Mouse (Mus musculus) myocyte (in vitro differentiated cells): ENCODE results near the gene Cyp2b10.

Experiments used
- CEBPB ChIP-seq: IDR thresholded peaks from 2 replicates; pipeline ENCODE4 v1.6.1; 2011; ENCODE audit warnings: mild to moderate bottlenecking, moderate library complexity; ENCODE audit not compliant: poor library complexity, insufficient read depth, severe bottlenecking
- MAX ChIP-seq: IDR thresholded peaks from one replicate; pipeline ENCODE4 v1.6.1; 2011; ENCODE audit warnings: low read depth, mild to moderate bottlenecking, control low read depth
- MYOD1 ChIP-seq, 3 experiments: IDR thresholded peaks; one replicate each; pipeline ENCODE4 v1.6.1; 2011; ENCODE audit warnings: control low read depth in 2 of 3, low read depth in 2 of 3, mild to moderate bottlenecking in 2 of 3, moderate library complexity in 1 of 3; ENCODE audit not compliant: insufficient read length in 2 of 3, control insufficient read depth in 1 of 3
- POLR2A ChIP-seq: IDR thresholded peaks from one replicate; pipeline ENCODE4 v1.6.1; 2011; ENCODE audit warnings: low read depth, mild to moderate bottlenecking, control low read depth, moderate library complexity; ENCODE audit not compliant: insufficient read length
- REST ChIP-seq: IDR thresholded peaks from one replicate; pipeline ENCODE4 v1.6.1; 2011; ENCODE audit warnings: mild to moderate bottlenecking, control low read depth, moderate library complexity; ENCODE audit not compliant: insufficient read depth, insufficient read length
- SRF ChIP-seq: IDR thresholded peaks from one replicate; pipeline ENCODE4 v1.6.1; 2011; ENCODE audit warnings: low read depth; ENCODE audit not compliant: control insufficient read depth, insufficient read length
- TCF12 ChIP-seq: IDR thresholded peaks from one replicate; pipeline ENCODE4 v1.6.1; 2011; ENCODE audit warnings: mild to moderate bottlenecking, control low read depth; ENCODE audit not compliant: poor library complexity, insufficient read depth, severe bottlenecking
- USF1 ChIP-seq: IDR thresholded peaks from one replicate; pipeline ENCODE4 v1.6.1; 2011; ENCODE audit warnings: low read depth, mild to moderate bottlenecking, control low read depth, moderate library complexity

DNA sequence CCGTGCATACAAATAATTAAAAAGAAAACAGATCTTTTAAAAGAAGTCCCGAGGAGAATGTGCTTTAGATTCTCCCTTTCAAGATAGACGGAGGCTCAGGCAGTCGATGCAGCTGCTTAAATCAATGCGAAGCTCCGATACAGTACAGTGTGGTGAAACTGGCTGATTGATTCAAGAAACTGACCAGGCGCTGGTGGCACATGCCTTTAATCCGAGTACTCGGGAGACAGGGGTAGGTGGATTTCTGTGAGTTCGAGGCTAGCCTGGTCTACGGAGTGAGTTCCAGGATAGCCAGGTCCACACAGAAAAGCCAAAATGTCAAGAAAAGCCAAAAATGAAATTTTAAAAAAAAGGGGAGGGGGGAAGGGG is 49.0 kb upstream of the Cyp2b10 start:
- TF ChIP-seq SRF (no peak), MAX (no peak), TCF12 (no peak), POLR2A (no peak), CEBPB (no peak), REST (no peak), USF1 (no peak), MYOD1 (IDR thresholded peaks at IDR 0.05; ENCODE audit: control insufficient read depth in 1 of 3, insufficient read length in 2 of 3, low read depth in 2 of 3) (no peak)
